Mouse (Mus musculus) embryonic facial prominence, embryonic 15.5 days (tissue): ENCODE measurements around the gene Ptprd. TPM values are rescaled to one million over a fixed set of nuclear protein-coding genes. Genes with fewer than 3 reads are reported as not detected.

Source experiments
- ATAC-seq: fragments of 200-750 bp; cut with Nextera tagmentation; 2 replicates; pipeline ENCODE4 v1.8.0; 2017; ENCODE audit warnings: low read depth, moderate TSS enrichment; ENCODE audit not compliant: insufficient number of reproducible peaks, low FRiP score, low TSS enrichment
- H3K27ac ChIP-seq: fragments of 300-500 bp; sonication (generic); replicated peaks from 2 replicates; pipeline ENCODE4 v1.5.1; 2015; ENCODE audit warnings: mild to moderate bottlenecking, inconsistent platforms
- H3K27me3 ChIP-seq: fragments of 300-500 bp; sonication (generic); 2 replicates; pipeline ENCODE4 v1.6.1; 2015; ENCODE audit warnings: inconsistent platforms
- H3K36me3 ChIP-seq: fragments of 300-500 bp; sonication (generic); 2 replicates; pipeline ENCODE4 v1.6.1; 2015; ENCODE audit warnings: mild to moderate bottlenecking, inconsistent platforms
- H3K4me1 ChIP-seq: fragments of 300-500 bp; sonication (generic); 2 replicates; pipeline ENCODE4 v1.6.1; 2015; ENCODE audit warnings: inconsistent platforms
- H3K4me2 ChIP-seq: fragments of 300-500 bp; sonication (generic); replicated peaks from 2 replicates; pipeline ENCODE4 v1.6.1; 2015; ENCODE audit warnings: mild to moderate bottlenecking, inconsistent platforms
- H3K4me3 ChIP-seq: fragments of 300-500 bp; sonication (generic); replicated peaks from 2 replicates; pipeline ENCODE4 v1.5.1; 2015; ENCODE audit warnings: mild to moderate bottlenecking, inconsistent platforms
- H3K9ac ChIP-seq: fragments of 300-500 bp; sonication (generic); 2 replicates; pipeline ENCODE4 v1.6.1; 2015; ENCODE audit warnings: inconsistent platforms
- H3K9me3 ChIP-seq: fragments of 300-500 bp; sonication (generic); replicated peaks from 2 replicates; pipeline ENCODE4 v1.6.1; 2016; ENCODE audit warnings: inconsistent platforms
- WGBS: fragments of 180-500 bp; shearing (Covaris S2); methylation state at CpG from one replicate; pipeline ENCODE4 v1.1.7; 2015; 5-methylcytosine and 5-hydroxymethylcytosine counted together
- polyA plus RNA-seq: library from polyadenylated mRNA; unstranded; fragments of >200 nt; fragmentation: Nextera tagmentation; extraction: Ambion mirVana; gene quantifications from 2 replicates; pipeline ENCODE4 v1.2.1, GENCODE M21; 2015

Ptprd gene
- polyA plus RNA-seq, 1 experiment from 2014 or later = 33.9 TPM

DNA sequence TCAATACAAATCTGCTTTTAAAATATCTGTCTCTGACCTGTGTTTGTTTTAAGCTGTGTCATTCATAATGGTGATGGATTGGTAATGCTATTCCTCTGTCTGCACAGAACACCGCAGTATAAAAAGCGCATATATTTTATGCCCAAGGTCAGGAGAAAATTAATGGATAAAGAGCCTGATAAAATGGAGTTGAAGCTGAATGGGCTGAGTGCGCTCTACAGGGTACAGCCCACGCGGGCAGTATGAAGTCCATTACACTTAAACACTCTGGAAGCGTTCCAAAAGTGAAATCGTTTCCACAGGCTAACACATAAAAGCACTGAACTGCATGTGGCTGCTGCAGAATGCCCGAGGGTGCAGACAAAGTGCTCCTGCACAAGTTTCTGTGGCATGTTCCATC lies 2032.3 kb downstream of the Ptprd start:
- Histone ChIP-seq H3K4me3 (no peak overlapping the region), H3K9ac (no peak overlapping the region), H3K4me1 (0 out of 2 replicates have a peak, but pooled peaks cover 4% of the 10 kb centered on the region), H3K36me3 (no peaks in the 10 kb centered on the region), H3K27ac (no peak overlapping the region), H3K9me3 (no peaks in the 10 kb centered on the region), H3K4me2 (no peak overlapping the region), H3K27me3 (no peaks in the 10 kb centered on the region)
- 45% methylated on average over 8 of the region's 8 CpGs for WGBS
- ATAC-seq = no peak

DNA sequence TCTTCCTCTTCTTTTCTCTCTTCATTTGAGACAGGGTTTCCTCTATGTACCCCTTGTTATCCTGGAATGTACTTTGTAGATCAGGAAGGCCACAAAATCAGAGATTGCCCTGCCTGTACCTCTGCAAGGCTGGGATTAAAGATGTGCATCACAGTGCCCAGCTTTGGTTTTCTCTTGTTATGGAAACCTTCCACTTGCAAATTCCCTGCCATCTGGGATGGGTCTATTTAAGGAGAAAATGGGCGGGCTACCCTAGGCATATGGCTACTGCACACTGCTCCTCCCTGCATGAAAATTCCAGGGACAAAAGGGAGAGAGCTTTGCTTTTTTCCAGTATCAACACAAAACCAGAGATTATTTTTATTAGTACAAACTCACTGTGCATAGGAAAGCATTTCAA lies 2036.7 kb downstream of the Ptprd start:
- Histone ChIP-seq H3K9me3 (no peaks in the 10 kb centered on the region), H3K4me1 (0 out of 2 replicates have a peak, but pooled peaks cover 4% of the 10 kb centered on the region), H3K4me3 (no peak overlapping the region), H3K27me3 (no peaks in the 10 kb centered on the region), H3K4me2 (no peak overlapping the region), H3K36me3 (no peaks in the 10 kb centered on the region), H3K27ac (no peak overlapping the region), H3K9ac (no peak overlapping the region)
- ATAC-seq = no peak
- 73% methylated on average over 1 of the region's 1 CpGs for WGBS

DNA sequence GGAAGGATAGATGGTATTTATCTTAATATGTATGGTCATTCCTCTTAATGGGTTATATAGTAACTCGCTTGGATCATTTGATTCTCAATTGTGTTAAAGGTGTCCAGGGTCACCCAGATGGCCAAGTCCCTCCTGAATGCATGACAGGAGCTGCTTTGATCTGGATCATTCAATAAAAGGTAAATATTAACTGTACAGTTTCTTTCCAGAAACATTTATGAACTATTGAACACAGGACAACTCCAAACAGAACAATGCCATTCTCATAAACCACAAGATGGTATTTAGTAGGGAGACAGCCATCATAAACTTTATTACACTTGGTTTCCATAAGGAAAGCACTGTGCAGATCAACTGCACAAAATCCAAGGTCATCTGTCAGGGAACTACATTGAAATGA lies 2056.0 kb downstream of the Ptprd start:
- no peak overlapping the region for H3K4me3 ChIP-seq
- 89% methylated on average over 1 of the region's 1 CpGs for WGBS
- no peaks in the 10 kb centered on the region for H3K36me3 ChIP-seq
- H3K9ac ChIP-seq = no peak overlapping the region
- H3K9me3 ChIP-seq = no peaks in the 10 kb centered on the region
- no peaks in the 10 kb centered on the region for H3K4me1 ChIP-seq
- H3K4me2 ChIP-seq = no peak overlapping the region
- no peak for ATAC-seq
- no peak overlapping the region for H3K27ac ChIP-seq
- H3K27me3 ChIP-seq = no peaks in the 10 kb centered on the region

GRCm38 (mm10) chr4:76154190-76154589 lies 2057.6 kb downstream of the Ptprd start:
- H3K9me3 ChIP-seq = no peaks in the 10 kb centered on the region
- no peak for ATAC-seq
- no peak overlapping the region for H3K4me2 ChIP-seq
- H3K4me1 ChIP-seq = no peaks in the 10 kb centered on the region
- H3K4me3 ChIP-seq = no peak overlapping the region
- H3K27ac ChIP-seq = no peak overlapping the region
- WGBS = 50% methylated on average over 2 of the region's 2 CpGs
- no peak overlapping the region for H3K9ac ChIP-seq
- H3K36me3 ChIP-seq = no peaks in the 10 kb centered on the region
- no peaks in the 10 kb centered on the region for H3K27me3 ChIP-seq

DNA sequence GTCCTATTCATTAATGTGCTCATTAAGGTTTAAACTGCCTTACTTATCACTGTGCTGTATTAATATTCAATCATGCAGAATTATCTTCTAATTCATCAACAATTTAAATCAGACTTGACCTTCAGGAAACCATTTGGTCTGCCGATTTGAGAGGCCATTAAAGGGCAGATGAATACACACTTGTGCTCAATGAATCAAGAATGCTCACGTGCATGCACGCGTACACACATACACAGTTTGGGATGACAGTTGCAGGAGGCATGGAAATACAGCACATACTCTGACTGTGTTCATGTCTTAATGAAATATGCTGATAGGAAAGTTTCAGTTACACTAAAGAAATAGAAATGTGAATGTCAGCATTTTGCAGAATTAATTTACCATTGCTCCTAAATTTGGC lies 2066.8 kb downstream of the Ptprd start:
- 0 out of 2 replicates have a peak, but pooled peaks cover 3% of the 10 kb centered on the region for H3K36me3 ChIP-seq
- H3K4me1 ChIP-seq = no peaks in the 10 kb centered on the region
- 87% methylated on average over 4 of the region's 4 CpGs for WGBS
- no peak overlapping the region for H3K27ac ChIP-seq
- ATAC-seq = no peak
- H3K4me2 ChIP-seq = no peak overlapping the region
- no peaks in the 10 kb centered on the region for H3K27me3 ChIP-seq
- H3K9ac ChIP-seq = no peak overlapping the region
- no peak overlapping the region for H3K4me3 ChIP-seq
- no peaks in the 10 kb centered on the region for H3K9me3 ChIP-seq

- Histone ChIP-seq H3K4me3 (no peak overlapping the region), H3K36me3 (0 out of 2 replicates have a peak, but pooled peaks cover 3% of the 10 kb centered on the region), H3K4me1 (no peaks in the 10 kb centered on the region), H3K9ac (no peak overlapping the region), H3K27me3 (no peaks in the 10 kb centered on the region), H3K27ac (no peak overlapping the region), H3K4me2 (no peak overlapping the region), H3K9me3 (no peaks in the 10 kb centered on the region)
- 82% methylated on average over 2 of the region's 2 CpGs for WGBS
- no peak for ATAC-seq
Observed at GRCm38 (mm10) chr4:76144333-76144732, 2067.4 kb downstream of the Ptprd start.

GRCm38 (mm10) chr4:76137901-76138300 lies 2073.9 kb downstream of the Ptprd start:
- 63% methylated on average over 3 of the region's 3 CpGs for WGBS

GRCm38 (mm10) chr4:76136625-76137024 lies 2075.1 kb downstream of the Ptprd start:
- ATAC-seq = no peak
- H3K9ac ChIP-seq = no peak overlapping the region

More at GRCm38 (mm10) chr4:76137901-76138300, 2073.9 kb downstream of the Ptprd start:
- Histone ChIP-seq H3K36me3 (0 out of 2 replicates have a peak, but pooled peaks cover 3% of the 10 kb centered on the region), H3K4me1 (no peaks in the 10 kb centered on the region), H3K27ac (no peak overlapping the region), H3K9me3 (no peaks in the 10 kb centered on the region), H3K4me2 (no peak overlapping the region), H3K4me3 (no peak overlapping the region), H3K9ac (no peak overlapping the region), H3K27me3 (no peaks in the 10 kb centered on the region)
- no peak for ATAC-seq

DNA sequence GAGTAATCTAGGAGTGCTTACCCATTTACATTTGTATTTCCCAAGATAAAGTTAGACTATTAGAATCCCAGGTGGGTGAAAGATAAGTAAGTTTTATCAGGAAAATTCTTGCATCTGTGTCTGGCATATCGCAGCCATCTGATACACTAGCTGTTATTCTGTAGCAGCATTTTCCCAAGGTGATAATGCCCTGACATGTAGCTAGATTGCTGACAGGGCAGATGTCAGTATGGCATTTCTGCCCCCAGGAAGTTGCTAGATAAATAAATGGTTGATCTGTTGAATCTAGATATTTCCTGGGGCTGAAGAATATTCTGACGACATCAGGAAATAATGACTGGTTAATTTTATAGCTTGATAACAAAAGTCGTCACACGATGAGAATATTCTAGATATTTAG lies 2119.9 kb downstream of the Ptprd start:
- no peak overlapping the region for H3K27ac ChIP-seq
- H3K36me3 ChIP-seq = peaks cover 8% of the 10 kb centered on the region; the same call in 1 of the 2 replicates
- ATAC-seq = no peak
- H3K9me3 ChIP-seq = no peaks in the 10 kb centered on the region
- H3K9ac ChIP-seq = no peak overlapping the region
- 80% methylated on average over 4 of the region's 4 CpGs for WGBS
- H3K4me1 ChIP-seq = no peaks in the 10 kb centered on the region
- H3K4me2 ChIP-seq = no peak overlapping the region
- H3K27me3 ChIP-seq = no peaks in the 10 kb centered on the region
- H3K4me3 ChIP-seq = no peak overlapping the region

More at GRCm38 (mm10) chr4:76136625-76137024, 2075.1 kb downstream of the Ptprd start:
- Histone ChIP-seq H3K4me2 (no peak overlapping the region), H3K27ac (no peak overlapping the region), H3K4me3 (no peak overlapping the region), H3K4me1 (no peaks in the 10 kb centered on the region), H3K9me3 (no peaks in the 10 kb centered on the region), H3K36me3 (0 out of 2 replicates have a peak, but pooled peaks cover 3% of the 10 kb centered on the region), H3K27me3 (no peaks in the 10 kb centered on the region)
- 84% methylated on average over 14 of the region's 14 CpGs for WGBS

DNA sequence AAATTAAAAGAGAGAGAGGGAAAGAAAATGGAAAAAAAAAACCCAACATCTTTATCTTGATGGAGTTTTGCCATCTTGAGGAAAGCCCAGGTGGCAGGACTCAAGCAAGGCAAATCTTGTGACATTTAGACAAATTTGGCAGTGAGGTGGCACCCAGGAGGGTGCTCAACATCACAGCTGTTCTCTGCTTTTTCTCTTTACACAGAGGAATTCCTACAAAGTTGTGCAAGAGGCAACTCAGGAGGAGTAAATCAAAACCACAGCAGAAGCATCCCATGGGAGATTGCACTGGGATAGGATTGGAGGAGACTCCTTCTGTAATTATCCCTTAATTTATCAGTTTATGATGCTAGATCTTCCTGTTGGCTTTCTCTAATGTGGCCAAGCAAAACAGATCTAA lies 2121.9 kb downstream of the Ptprd start:
- no peak overlapping the region for H3K27ac ChIP-seq
- H3K36me3 ChIP-seq = peaks cover 17% of the 10 kb centered on the region; the same call in 1 of the 2 replicates
- no peaks in the 10 kb centered on the region for H3K4me1 ChIP-seq
- no peaks in the 10 kb centered on the region for H3K27me3 ChIP-seq
- H3K9me3 ChIP-seq = no peaks in the 10 kb centered on the region
- H3K9ac ChIP-seq = no peak overlapping the region
- H3K4me2 ChIP-seq = no peak overlapping the region
- ATAC-seq = peak; percentile 34; the same call in 1 of the 2 replicates
- H3K4me3 ChIP-seq = no peak overlapping the region

DNA sequence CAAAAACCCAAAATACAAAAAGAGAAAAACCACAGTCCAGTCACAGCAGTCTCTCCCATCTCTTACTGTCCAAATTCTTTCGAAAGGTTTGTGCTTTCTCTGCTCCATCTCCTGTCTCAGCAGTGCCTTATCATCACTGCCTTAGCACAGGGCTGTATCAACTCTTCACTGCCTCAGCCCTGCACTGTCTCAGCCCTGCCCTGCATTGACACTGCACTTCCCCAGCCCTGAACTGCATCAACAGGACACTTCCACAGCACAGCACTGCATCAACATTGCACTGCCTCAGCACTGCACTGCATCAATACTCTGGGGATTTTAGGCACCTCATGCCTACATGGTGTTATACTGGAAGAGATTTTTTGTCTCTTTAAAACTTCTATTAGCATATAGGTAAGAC lies 2135.7 kb downstream of the Ptprd start:
- 100% methylated on average over 1 of the region's 1 CpGs for WGBS
- H3K36me3 ChIP-seq = 0 out of 2 replicates have a peak, but pooled peaks cover 10% of the 10 kb centered on the region
- no peak for ATAC-seq
- H3K27ac ChIP-seq = no peak overlapping the region
- no peaks in the 10 kb centered on the region for H3K27me3 ChIP-seq
- H3K9me3 ChIP-seq = no peaks in the 10 kb centered on the region
- H3K4me3 ChIP-seq = no peak overlapping the region
- no peak overlapping the region for H3K4me2 ChIP-seq
- no peak overlapping the region for H3K9ac ChIP-seq
- H3K4me1 ChIP-seq = no peaks in the 10 kb centered on the region

DNA sequence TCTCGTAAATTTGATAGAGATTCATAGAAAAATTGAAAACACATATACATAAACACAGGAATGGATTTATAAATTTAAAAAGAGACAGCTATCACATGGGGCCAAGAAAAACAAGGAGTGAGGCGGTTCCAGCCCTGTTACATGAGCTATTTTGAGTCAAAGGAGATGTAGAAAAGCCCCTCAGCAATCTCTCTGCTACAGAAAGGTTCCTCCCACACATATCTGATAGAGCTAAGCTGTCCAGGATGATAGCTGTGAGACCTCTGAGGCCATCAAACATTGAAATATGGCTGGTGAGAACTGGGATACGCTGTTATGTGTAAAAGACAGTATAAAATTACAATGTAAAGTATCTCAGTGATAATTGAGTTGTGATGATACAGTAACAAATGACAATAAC lies 2138.5 kb downstream of the Ptprd start:
- WGBS = 79% methylated on average over 3 of the region's 3 CpGs

More for the DNA sequence above, 2138.5 kb downstream of the Ptprd start:
- no peak overlapping the region for H3K4me3 ChIP-seq
- no peaks in the 10 kb centered on the region for H3K9me3 ChIP-seq
- 0 out of 2 replicates have a peak, but pooled peaks cover 6% of the 10 kb centered on the region for H3K36me3 ChIP-seq
- H3K27me3 ChIP-seq = no peaks in the 10 kb centered on the region
- no peak overlapping the region for H3K9ac ChIP-seq
- H3K4me1 ChIP-seq = no peaks in the 10 kb centered on the region
- no peak for ATAC-seq
- H3K4me2 ChIP-seq = no peak overlapping the region
- no peak overlapping the region for H3K27ac ChIP-seq
